Mouse (Mus musculus) cortical plate, adult 2 months (tissue): ENCODE results near the gene T2. TPM values are rescaled to one million over a fixed set of nuclear protein-coding genes. Genes with fewer than 3 reads are reported as not detected.

ENCODE experiments used
- H3K27ac ChIP-seq: fragments of 200-500 bp; 2 replicates; pipeline ENCODE4 v1.5.1; 2012; ENCODE audit warnings: low read length, control low read depth, inconsistent platforms; ENCODE audit not compliant: insufficient read depth
- H3K4me1 ChIP-seq: fragments of 200-500 bp; 2 replicates; pipeline ENCODE4 v1.6.1; 2011; ENCODE audit warnings: low read length; ENCODE audit not compliant: control insufficient read depth, insufficient read depth
- H3K4me3 ChIP-seq: fragments of 200-500 bp; 2 replicates; pipeline ENCODE4 v1.5.1; 2011; ENCODE audit warnings: mild to moderate bottlenecking, low read length, control low read depth; ENCODE audit not compliant: insufficient read depth
- CTCF ChIP-seq: fragments of 200-500 bp; IDR thresholded peaks from 2 replicates; pipeline ENCODE4 v1.5.1; 2011; ENCODE audit warnings: mild to moderate bottlenecking, control low read depth, low read length; ENCODE audit not compliant: insufficient read depth; ENCODE audit errors: extremely low read depth
- POLR2A ChIP-seq: fragments of 200-500 bp; IDR thresholded peaks from 2 replicates; pipeline ENCODE4 v1.6.1; 2011; ENCODE audit warnings: mild to moderate bottlenecking, low read length, control low read depth; ENCODE audit not compliant: insufficient read depth; ENCODE audit errors: extremely low read depth
- polyA plus RNA-seq: library from polyadenylated mRNA; depleted of rRNA; stranded (reverse); fragments of >200 nt; gene quantifications from 2 replicates; pipeline ENCODE4 v1.2.3, GENCODE M21; 2012; rRNA removed

The T2 gene
- polyA plus RNA-seq, 1 experiment: 1.2 TPM

GRCm38 (mm10) chr17:8461568-8461967 is 105.8 kb downstream of the T2 start:
- Histone ChIP-seq H3K4me1 (no peaks in the 10 kb centered on the region), H3K4me3 (no peak overlapping the region), H3K27ac (no peak overlapping the region)
- TF ChIP-seq POLR2A: no peak
- TF ChIP-seq CTCF: peak; percentile 64

DNA sequence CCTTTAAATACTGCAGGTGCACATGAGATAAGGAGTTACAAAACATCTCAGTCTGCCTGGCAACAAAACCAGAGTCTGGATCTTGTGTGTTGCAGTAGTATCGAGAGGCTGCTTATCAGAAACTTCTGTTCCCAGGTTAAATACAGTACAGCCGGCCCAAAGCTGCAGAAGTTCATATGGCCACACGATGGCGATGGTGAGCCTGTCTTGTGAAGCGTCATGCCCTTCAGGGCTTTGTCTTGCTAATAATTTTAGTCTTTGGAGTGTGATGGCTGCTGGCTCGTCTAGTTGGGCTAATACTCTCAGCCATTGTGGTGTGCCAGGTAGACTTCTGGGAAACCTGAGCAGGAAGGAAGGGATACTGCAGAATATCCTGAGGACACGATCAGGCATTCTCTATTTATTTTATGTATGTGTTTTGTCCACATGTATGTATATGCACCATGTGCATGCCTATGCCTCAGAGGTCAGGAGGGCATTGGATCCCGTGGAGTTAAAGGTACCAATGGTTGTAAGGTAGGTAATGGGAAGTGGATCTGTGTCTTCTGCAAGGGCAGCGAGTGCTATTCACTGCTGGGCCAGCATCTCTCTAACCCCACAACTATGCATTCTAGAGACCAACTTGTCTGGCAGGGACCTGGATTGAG is 107.8 kb downstream of the T2 start:
- Histone ChIP-seq H3K4me1 (no peaks in the 10 kb centered on the region), H3K4me3 (no peak overlapping the region)
- TF ChIP-seq CTCF (peak; percentile 92), POLR2A (no peak)

DNA sequence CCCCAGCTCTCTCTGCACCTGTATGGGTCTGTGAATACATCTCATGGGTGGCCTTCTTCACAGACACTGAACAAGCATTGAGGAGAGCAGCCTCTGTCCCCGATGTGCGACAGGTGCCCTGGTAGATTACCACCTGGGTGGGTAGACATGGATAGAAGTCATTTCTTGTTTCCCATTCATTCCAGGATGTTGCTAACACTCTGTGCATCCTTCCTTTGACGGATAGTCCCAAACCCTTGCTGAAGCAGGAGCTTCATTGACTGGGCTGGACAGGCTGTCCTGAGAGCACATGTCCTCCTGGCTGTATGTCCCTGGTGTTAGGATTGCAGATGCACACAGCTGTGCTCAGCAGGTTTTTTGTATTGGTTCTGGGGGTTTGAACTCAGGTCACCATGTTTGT is 112.0 kb downstream of the T2 start:
- Histone ChIP-seq H3K27ac (no peak overlapping the region), H3K4me3 (no peak overlapping the region), H3K4me1 (peaks cover 1% of the 10 kb centered on the region; the same call in 1 of the 2 replicates)
- TF ChIP-seq POLR2A: no peak
- TF ChIP-seq CTCF: no peak

More for the DNA sequence above, 107.8 kb downstream of the T2 start:
- H3K27ac ChIP-seq: no peak overlapping the region

DNA sequence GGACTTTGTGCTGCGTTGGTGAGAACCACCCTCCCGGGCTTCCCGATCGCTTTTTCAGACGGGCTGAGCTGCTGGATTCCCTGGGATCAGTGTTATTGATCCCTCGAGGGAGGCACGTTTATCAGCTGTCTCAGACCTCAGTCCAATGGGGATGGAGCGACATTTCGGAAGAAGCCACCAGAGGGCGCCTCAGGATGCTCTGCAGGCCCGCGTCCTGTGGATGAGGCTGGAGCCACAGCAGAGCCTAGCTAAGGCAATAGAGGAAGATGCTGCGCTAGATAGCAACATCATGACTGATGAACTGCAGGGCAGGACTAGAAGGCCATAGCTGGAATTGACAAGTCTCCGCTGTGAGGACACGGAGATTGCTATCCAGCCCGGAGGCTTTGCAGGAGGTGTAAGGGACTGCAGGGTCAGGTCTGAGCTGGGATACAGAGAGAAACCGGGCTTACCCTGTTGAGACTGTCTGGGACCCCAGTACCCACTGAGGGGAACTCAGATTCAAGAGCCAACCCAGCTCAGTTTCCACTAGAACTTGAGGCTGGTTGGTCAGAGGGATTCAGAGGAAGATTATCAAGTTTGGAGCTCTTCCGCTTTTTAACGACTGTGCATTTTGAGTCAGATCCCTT is 113.0 kb downstream of the T2 start:
- Histone ChIP-seq H3K27ac (no peak overlapping the region), H3K4me3 (no peak overlapping the region)
- TF ChIP-seq POLR2A (no peak), CTCF (peak; percentile 85)

More for the DNA sequence above, 113.0 kb downstream of the T2 start:
- H3K4me1 ChIP-seq: peaks cover 1% of the 10 kb centered on the region; the same call in 1 of the 2 replicates

Other genes starting within 250 kb of the T2 start
- gene Gm49673, start 208.2 kb upstream of the T2 start, polyA plus RNA-seq: 0.71 and 1.1 TPM in 2 replicates
- gene Rnaset2a, start 207.9 kb upstream of the T2 start, polyA plus RNA-seq: 15.6 and 17.0 TPM in 2 replicates
- 14.4 and 14.8 TPM in 2 replicates for gene Fgfr1op, start 190.5 kb upstream of the T2 start, polyA plus RNA-seq
- gene Ccr6, start 119.9 kb upstream of the T2 start, polyA plus RNA-seq: 0.42 TPM in 1 of 2 replicates, not detected in the other
- 398 and 433 TPM in 2 replicates for gene Mpc1, start 73.1 kb upstream of the T2 start, polyA plus RNA-seq
- 117 and 124 TPM in 2 replicates for gene Sft2d1, start 44.9 kb upstream of the T2 start, polyA plus RNA-seq
- gene Prr18, start 18.5 kb upstream of the T2 start, polyA plus RNA-seq: 34.3 and 40.8 TPM in 2 replicates
- 0.10 and 0.11 TPM in 2 replicates for gene T, start 78.4 kb downstream of the T2 start, polyA plus RNA-seq
- gene Pde10a, start 169.4 kb downstream of the T2 start, polyA plus RNA-seq: 24.0 and 71.9 TPM in 2 replicates
- not detected in 2 replicates for gene Gm17087, start 211.0 kb downstream of the T2 start, polyA plus RNA-seq